Mouse (Mus musculus) thymus, postnatal 4 days (tissue): ENCODE data around the gene Mmp3.
"Not testable (repeated sequence)": the region's sequence is repeated elsewhere in the genome, so short reads cannot be mapped to it uniquely, and the experiment has no call there.

Source experiments
- DNase-seq: peaks from one replicate; pipeline ENCODE4 v3.0.0; 2021

Gene Mmp3

DNA sequence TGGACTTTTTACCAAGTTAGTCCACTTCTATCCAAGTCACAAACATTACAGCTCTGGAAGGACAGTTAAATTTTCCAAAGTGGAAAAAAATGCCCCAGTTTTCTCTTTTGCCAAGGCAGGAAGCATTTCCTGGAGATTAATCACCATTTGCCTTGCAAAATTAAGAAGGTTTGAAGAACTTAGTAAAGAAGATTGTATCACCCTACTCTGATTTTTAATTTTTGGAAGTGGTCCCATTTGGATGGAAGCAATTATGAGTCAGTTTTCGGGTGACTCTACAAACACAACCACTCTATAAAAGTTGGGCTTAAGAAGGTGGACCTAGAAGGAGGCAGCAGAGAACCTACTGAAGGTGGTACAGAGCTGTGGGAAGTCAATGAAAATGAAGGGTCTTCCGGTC is at the start of gene Mmp3:
Gene Mmp3, plus strand, starts transcription at position 301 of the 400 bp plus-strand sequence.
- no peak for DNase-seq

DNA sequence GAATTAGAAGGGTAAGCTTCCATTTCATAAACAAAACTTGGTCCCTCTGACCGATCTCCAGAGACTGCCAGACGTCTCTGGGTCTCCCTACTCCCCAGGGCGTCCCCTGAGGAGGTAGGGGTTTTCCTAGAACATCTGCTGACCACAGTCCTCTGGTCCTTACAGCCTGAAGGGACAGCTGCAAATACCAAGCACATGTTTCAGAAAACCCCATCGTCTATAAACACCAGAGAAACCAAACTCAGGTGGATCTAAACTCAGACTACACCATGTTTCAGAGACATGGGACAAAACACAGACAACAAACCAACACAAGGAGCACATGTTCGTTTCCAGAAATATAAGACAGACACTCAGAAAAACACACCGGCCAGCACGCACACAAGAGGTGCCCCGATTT is 49.1 kb upstream of the Mmp3 start:
- DNase-seq, result not testable (repeated sequence)

DNA sequence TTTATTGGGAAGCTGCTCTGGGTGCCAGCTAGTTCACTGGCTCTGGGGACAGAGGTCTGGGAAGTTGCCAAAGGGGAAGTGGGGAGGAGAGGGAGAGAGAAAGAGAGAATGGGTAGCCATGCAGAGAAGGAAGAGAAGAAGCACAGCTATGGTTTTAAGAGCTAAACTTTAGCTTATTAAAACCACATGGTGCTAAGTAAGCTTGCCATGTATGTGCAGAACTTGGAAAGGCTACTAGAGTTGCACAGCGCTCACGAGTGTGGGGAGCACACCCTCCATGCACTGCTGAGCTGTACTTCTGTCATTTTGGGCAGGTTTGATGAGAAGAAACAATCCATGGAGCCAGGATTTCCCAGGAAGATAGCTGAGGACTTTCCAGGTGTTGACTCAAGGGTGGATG is 7.7 kb downstream of the Mmp3 start:
- DNase-seq, result no peak

DNA sequence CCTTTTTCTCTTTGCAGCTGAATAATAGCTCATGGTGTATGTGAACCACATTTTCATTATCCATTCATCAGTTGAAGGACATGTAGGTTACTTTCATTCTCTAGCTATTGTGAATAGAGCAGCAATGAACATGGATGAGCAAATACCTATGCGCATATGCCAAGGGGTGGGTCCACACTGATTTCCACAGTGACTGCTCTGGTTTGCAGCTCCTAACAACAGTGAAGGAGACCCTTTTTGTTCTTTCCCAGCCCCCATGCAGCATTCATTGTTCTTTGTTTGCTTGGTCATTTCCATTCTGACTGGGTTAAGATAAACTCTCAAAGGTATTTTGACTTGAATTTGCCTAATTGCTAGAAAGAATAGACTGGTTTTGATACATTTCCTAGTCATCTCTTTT is 24.6 kb downstream of the Mmp3 start:
- DNase-seq, result no peak

DNA sequence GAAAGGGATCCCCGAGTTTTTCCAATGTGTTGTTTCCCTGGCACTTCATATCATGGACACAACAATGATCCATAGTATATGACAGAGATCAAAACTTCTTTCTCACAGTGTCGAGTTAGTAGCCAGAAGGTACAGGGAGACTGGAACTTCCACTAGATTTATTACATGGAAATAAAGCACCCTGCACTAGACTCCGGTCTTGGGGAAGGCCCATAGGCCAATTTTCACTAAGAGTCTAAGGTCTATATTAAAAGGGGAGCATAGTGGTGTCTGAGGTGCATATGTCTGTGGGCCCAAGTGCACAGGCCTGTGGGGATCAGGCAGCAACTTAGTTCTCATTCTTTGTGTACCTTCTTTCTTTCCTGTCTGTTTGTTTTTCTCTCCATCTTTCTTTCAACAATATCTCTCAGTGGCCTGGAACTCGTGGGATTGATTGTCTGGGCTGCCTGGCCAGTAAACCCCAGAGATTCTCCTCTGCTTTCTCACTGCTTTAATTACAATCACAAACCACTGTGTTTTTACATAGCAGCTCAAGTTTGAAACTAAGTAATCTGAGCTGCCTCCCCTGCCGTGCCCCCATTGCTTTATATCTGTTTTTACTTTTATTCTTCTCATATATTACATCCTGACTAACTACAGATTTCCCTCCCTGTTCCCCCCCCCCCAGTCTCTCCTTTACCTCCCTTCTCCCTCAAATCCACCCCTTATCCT is 38.2 kb downstream of the Mmp3 start:
- no peak for DNase-seq

DNA sequence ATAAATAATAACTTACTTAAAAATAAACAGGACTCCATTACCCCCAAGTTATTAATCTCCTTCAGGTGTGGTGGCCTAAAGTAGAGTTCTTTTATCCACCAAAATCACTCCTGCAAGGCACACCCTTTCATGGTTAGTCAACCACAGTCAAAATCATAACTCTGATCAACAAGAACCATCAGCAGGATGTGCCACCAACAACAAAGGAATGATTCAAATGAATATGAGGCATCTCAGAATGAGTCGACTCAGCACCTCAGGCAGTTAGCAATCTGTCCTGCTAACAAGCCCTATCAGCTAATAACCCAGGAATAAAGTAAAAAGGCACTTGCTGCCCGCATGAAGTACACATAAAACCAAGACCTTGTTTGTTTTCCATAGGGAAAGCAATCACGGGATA is 55.5 kb downstream of the Mmp3 start:
- DNase-seq, result no peak

DNA sequence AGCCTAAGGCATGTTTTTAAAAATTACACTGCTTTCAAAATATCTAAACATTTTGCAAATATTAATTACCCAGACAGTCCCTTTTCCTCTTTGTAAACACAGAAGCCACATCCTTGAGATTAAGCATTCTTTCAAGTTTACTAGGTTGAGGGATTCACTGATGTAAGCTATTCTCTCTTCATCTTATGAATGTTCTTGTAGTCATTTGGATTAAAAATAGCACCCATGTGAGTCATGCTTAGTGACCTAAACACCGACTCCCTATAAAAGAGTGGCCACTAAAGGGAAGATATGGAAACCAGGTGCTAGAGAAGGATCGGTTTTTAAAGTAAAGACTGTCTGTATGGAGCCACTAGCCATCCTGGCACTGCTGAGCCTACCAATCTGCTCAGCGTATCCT is 56.4 kb downstream of the Mmp3 start, which contains the start of gene Mmp10:
Gene Mmp10, plus strand, starts transcription at position 302 of the 400 bp plus-strand sequence.
- DNase-seq, result no peak
